Mouse (Mus musculus) heart, postnatal 10 days (tissue): ENCODE data around the gene Dlg1. TPM values are rescaled to one million over a fixed set of nuclear protein-coding genes. Genes with fewer than 3 reads are reported as not detected.
A peak's percentile ranks its signal among the peaks of the same experiment; 100 is the strongest.
"Not testable (repeated sequence)": the region's sequence is repeated elsewhere in the genome, so short reads cannot be mapped to it uniquely, and the experiment has no call there.

Experiments used
- DNase-seq, 2 experiments: peaks; one replicate each; pipeline ENCODE4 v3.0.0; 2021
- intact Hi-C: fragments of 180-260 bp; cut with DNase I; formaldehyde crosslinking; loops from one replicate; pipeline ENCODE4 v1.15.1; 2025
- total RNA-seq, 2 experiments: library from RNA; stranded (reverse); gene quantifications; 2 replicates each; pipeline ENCODE4 v1.2.3; 2021

Dlg1 gene
- total RNA-seq, 2 experiments from 2014 or later, result 39.5 to 41.6 TPM

DNA sequence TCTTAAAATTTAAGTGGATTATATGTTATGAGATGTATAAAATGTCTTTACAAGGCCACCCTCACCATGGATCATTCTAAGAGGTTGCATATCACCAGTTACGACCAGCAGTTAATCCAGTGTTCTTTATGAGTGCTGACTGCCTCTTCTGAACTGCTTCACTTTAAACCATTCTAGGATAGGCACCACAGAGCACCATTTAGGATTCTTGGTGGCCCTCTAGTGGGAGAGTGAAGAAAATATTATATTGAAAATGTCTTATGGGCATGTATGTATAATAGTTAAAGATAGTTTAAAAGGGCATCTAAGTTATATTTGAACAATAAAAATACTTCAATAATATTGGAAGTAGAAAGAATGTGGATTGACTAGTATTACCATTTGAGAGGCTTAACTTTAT lies 60.9 kb downstream of the Dlg1 start:
- intact Hi-C loops, result loop anchor here (1.0 kb wide), 1 partner anchor 266 kb away; no protein-coding TSS in a partner anchor
- peak; percentile 31 to 32 for DNase-seq

DNA sequence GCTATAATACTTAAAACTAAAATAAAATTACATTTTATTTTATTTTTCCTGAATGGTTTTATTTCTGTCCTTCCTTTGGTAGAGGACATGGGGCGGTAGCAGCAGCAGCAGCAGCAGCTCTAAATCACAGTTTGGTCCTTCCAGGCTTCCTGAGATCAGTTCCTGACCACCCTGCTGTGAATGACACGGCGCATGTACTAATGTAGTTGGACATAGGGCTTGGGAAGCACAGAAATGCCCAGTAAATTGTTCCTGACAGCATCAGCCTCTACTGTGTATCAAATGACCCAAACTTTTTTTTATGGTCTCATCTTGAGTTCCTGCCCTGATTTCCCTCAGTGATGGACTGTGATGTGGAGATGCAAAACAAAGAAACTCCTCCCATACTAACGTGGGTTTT lies 61.6 kb downstream of the Dlg1 start:
- no peak for DNase-seq
- intact Hi-C loops, result loop anchor here (1.0 kb wide), 1 partner anchor 267 kb away; no protein-coding TSS in a partner anchor

DNA sequence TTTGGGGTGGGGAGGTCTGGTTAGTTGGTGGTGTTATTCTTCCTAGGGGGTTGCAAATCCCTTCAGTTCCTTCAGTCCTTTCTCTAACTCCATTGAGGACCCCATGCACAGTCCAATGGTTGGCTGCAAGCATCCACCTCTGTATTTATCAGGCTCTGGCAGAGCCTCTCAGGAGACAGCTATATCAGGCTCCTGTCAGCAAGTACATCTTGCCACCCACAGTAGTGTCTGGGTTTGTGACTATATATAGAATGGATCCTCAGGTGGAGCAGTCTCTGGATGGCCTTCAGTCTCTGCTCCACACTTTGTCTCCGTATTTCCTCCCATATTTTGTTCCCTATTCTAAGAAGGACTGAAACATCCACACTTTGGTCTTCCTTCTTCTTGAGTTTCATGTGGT lies 67.7 kb downstream of the Dlg1 start:
- intact Hi-C loops, DNase-seq: not testable (repeated sequence)

DNA sequence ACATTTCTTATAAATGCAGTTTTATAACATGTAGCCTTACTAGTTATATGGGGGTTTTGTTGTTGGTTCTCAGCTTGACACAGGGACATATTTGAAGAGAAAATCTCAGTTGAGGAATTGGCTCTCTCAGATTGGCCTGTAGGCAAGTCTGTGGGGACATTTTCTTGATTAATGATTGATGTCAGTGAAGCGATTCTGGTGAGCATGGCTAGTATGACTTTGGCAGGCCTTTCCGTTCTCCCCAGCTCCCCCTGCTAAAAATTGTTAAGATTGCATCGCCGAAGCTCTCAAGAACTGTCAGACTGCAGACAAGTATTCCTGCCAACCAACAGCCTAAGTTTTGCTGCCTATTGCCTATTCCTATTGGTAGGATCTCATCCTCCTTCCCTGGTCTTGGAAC lies 73.8 kb downstream of the Dlg1 start:
- DNase-seq, result no peak
- intact Hi-C loops, result no loop called here

DNA sequence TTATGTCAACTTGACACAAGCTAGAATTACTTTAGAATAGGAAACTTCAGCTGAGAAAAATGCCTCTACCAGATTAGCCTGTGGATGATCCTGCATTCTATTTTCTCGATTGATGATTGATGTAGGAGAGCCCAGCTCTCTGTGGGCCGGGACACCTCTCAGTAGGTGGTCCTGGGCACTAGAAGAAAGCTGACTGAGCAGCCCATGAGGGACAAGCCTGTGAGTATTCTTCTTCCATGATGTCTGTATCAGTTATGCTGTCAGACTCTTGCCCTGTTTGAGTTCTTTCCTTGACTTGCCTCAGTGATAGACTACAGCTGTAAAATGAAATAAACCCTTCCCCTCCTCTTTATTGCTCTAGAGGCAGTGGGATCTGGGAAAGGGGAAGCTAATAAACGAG lies 74.5 kb downstream of the Dlg1 start:
- no peak for DNase-seq
- intact Hi-C loops, result no loop called here

DNA sequence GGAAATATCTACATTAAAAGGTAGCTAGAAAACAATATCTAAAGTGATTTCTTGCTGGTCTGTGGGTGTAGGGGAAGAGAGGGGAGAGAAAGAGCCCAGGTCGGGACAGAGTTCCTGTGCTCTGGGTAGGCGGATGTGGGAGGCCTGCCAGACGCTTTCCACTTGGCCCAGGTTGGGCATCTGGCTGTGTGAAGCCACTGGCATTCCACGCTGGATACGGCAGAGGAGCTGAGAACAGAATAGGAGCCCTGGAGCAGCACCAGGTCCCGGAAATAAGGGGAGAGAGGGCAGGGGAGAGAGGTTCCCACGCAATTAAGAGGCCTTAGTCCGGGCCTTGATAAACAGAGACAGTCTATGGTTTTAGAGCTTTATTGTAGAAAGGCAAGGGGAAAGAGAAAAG lies 77.0 kb downstream of the Dlg1 start:
- peak; percentile 71 to 72 for DNase-seq
- intact Hi-C loops, result no loop called here

DNA sequence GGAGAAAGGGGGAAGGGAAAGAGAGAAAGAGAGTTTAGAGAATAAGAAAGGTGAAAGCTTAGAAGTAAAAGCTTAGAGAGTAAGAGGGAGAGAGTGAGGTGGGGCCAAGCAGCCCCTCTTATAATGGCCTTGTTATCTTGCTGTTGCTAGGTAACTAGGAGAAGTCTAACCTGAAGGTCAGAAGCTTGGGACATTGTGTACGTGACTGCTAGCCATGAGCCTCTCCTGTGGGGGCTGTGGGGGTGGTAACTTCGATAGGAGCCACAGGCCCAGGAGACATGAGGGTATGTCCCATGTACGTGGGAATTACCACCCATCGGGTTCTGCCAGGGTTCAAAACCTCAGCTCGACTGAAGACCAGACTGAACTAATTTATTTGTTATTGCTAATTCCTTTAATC lies 77.5 kb downstream of the Dlg1 start:
- peak; percentile 14 to 32 for DNase-seq
- intact Hi-C loops, result no loop called here

DNA sequence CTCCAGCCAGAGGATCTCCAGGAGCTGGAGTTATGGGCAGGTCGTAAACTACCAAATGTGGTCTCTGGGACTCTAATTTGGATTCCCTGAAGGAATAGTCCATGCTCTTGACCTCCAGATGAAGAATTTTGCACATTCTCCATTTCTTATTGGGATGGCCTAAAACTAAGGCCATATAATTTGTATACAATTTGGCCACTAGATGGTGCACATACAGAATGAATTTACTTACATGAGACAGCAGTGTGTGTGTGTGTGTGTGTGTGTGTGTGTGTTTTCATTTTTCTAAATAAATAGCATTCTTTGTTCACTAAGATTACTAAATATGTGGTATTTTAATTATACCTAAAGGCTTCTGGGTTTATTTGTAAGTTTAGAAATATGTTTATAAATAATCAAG lies 87.3 kb downstream of the Dlg1 start:
- intact Hi-C loops, result no loop called here
- DNase-seq, result peak in 1 of 2 experiments; percentile 52

DNA sequence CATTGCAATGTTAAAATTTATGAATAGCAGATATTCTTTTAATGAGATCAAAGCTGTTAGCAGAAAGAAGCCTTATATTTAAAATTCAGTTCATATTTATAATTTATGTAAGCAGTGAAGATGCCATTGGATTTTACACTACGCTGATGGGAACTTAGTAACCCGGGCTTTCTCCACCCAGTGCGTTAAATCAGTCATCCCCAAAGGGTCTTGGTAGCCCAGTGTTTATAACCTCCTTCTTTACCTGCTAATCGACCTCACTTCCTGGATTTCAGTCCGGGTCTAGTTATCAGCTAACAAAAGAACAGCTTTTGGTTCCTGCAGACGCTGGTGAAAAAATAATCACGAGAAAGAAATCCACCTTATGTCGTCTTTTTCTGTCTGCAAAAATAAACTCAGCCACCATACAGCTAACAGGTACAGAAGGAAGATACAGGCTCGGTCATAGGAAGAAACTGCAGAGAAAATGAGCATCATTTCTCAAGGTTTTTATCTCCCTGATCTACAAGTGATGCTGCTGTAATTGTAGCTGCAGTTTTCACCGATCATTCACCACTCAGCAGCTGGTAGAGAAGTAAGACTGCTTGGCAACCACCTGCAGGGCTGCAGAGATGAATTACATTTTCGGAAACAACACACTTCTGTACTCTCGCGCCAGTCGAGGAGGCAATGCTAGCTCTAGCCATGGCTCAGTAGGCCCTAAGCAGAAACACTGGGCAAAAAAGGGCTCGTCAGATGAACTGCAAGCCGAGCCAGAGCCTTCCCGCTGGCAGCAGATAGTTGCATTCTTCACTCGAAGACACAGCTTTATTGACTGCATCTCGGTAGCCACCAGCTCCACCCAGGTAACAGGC lies 91.2 kb downstream of the Dlg1 start:
- DNase-seq, result peak in 1 of 2 experiments; percentile 14
- intact Hi-C loops, result no loop called here

DNA sequence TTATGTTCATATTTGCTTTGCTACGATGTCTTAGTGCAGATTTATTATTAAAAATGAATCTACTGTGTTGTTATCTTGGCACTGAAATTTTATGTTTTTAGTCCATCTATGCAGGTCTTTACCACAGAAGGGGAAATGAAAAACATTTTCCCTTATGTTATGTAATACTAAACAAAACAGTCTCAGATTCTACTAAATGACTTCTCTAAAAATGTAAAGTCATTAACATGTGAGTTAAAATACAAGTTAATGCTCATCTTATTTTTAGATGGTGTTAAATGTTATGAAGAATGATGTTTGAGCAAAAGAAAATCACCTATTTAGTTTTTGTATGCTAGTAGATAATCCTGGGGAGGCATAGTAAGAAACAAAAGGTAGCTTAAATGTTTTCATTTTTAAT lies 91.8 kb downstream of the Dlg1 start:
- DNase-seq, result no peak
- intact Hi-C loops, result no loop called here

DNA sequence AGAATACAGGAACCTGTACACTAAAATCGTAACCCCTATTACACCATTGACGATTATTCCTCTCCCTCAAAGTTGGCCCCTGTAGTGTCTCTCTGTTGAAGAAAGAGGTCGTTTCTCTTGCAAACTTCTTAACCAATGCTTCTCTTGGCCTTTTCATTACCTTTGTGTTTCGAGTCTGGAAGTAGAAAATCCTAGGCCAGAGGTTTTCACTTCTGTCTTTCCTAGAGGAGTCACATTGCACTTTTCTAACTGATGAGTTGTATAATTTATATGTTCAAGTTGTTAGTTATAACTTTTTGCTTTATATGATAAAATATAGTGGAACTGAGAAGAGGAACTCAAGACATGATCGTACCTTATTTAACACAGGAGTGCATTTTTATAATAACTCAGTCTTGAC lies 93.2 kb downstream of the Dlg1 start:
- intact Hi-C loops, result no loop called here
- DNase-seq, result no peak

DNA sequence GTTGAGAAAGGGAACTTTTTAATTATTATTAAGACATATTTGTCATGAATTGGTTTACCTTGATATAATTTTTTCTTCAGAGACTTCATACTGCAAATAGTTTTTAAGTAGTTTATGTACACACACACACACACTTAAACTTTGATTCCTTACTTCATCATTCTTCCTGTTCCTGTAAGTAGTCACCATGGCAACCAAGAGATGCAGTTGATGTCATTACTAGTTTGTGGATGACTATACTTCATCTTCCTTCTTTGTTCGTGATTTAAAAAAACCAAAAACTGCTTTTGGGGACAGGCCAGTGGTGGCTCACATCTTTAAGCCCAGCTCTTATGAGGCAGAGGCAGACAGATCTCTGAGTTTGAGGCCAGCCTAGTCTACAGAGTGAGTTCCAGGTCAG lies 94.4 kb downstream of the Dlg1 start:
- intact Hi-C loops, result no loop called here
- DNase-seq, result no peak

DNA sequence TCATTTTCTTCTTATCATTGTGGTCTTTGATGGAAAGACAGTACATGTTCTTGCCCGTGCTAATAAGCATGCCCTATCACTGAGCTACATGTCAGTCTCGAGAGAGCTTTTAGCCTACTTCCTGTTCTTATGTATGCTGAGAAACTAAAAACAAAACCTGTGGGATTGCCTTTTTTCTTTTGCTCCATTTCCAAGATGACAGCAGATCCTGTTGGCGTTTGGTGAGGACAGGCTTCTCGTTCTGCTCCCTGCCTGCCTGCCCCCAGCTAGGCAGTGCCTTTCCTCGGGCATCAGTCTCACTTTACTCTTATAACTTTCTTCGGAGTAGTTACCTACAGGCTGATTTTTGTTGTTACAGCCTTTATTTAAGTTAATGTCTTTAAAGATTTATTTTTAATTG lies 96.2 kb downstream of the Dlg1 start:
- DNase-seq, result no peak
- intact Hi-C loops, result no loop called here

DNA sequence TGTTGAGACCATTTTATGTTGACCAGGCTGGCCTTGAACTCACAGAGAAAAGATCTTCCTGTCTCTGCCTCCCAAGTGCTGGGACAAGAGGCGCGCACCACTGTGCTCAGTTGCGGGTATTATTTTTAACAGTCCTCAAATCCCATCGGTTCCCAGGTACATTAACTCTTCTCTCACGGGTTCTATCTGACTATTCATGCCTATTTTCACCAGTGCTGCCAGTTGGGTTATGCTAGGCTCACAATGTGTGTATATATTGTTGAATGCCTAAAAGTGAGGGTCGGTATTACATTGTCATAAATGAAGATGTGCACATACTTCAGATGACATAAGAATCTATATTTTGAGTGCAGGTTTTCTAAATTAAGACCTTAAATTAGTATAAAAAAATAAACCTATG lies 103.1 kb downstream of the Dlg1 start:
- intact Hi-C loops, result no loop called here
- DNase-seq, result no peak

DNA sequence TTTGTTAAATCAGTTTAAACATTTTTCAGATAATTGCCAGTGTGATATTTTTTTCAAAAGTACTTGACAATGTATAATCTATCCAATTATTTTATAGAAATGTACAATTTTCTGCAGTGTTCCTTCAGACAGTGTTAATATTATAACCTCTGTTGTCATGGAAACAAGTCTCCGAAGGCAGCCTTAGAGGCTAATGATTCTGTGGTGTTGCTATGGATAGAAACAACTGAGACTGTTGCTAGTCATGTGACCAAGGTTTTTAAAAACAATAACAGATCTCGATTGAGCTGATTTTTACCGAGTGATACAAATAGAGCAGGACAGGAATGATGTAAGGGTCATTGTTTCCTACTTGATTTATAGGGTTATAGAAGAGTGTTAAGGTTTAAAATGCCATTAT lies 103.5 kb downstream of the Dlg1 start:
- intact Hi-C loops, result no loop called here
- no peak for DNase-seq

DNA sequence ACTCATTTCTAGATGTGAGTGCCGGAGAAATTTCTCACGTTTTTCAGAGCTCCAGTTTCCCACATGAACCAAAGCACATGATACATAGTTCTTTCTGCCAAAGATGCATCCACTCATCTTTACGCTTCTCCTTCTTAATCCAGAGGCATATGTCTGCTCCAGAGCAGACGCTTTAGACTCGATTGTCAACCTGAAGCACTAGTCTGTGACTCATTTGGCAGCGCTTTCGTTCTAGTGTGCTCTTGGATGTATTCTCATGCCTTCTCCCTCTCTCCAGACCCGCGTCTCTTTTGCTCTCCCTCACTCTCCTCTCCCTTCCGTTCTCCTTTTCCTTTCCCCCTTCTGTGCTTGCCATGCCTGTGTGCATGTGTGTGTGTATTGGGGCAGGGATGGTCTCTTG lies 112.7 kb downstream of the Dlg1 start:
- no peak for DNase-seq
- intact Hi-C loops, result no loop called here

DNA sequence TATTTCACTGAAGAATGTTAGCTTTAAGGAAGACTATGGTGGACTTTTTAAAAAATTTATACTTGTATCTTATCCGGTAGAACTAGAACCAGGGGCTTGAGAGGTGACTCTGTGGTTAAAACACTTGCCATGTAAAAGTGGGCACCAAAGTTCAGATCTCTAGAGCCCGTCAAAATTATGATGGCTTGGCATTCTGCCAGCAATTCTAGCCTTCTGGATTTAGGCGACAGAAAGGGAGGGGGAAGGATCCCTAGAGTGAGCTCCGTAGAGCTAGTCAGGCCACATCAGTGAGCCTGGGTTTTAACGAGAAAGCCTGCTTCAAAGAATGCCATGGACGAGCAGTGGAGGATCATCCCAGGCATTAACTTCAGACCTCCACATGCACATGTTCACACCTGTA lies 117.8 kb downstream of the Dlg1 start:
- intact Hi-C loops, result no loop called here
- peak in 1 of 2 experiments; percentile 21 for DNase-seq

DNA sequence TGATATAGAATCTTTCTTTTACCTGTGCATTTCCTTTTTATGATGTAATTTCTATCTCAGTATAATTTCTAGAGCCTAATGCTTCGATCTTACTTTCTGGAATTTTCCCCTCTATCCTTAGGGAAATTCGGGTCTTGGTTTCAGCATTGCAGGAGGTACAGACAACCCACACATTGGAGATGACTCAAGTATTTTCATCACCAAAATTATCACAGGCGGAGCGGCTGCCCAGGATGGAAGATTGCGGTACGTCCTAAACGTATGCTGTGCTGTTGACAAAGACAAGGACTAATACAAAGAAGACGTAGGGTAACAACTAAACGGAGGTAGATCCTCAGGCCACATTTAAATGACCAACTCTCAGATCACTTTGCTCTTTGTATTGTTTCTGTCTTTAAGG lies 126.8 kb downstream of the Dlg1 start:
- intact Hi-C loops, result no loop called here
- DNase-seq, result no peak

DNA sequence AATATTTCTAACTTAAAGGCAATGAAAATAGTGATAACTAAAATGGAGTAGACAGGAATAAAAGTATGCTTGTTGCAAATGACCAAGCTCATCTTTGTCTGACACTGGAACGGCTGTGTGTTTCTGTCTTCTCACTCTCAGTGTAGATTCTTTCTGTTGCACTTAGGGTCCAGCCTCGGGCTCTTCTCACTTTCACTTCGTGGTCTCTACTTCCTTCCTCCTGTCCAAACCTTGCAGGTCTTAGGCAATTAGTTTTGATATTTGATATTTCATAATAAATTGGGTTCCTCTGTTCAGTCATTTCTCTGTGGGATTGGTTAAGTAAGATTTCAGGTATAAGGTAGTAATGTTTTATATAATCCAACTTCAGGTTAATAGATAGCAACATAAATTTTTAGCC lies 140.4 kb downstream of the Dlg1 start:
- DNase-seq, result no peak
- intact Hi-C loops, result no loop called here

DNA sequence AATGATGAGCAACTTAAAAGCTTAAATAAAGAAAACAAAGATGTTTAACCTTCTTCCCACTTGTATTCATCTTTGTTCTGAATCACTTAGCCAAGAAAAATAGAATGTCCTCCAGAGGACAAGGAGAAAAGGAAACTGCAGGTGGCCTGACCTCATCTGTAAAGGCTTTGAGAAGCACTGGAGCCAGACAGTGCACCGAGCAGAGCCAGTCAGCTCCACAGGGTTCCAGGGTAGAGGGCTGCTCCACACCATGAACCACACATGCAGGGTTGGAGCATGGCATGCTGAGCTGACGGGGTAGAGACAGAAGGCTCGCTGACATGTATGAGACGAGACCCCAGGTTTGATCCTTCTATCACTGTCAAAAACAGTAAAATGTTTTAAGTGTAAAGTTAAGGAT lies 162.8 kb downstream of the Dlg1 start:
- intact Hi-C loops, result no loop called here
- no peak for DNase-seq

DNA sequence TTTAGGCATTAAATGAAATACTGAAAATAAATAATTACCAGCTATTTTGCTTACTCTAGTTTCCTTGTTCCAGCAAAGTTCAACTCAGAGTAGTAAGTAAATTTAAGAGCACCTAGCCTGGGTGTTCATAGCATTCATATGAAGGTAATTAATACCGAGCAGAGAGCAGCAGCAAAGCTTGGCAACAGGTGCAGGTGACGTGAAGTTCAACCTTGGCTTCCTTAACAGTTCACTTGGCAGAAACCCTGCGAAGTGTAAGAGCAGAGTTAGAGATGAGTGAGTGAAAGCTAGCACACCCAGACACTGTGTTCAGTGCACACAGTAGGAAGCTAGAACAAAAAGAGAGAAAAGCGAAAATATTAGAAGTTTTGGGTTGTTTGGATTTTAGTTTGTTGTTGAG lies 167.5 kb downstream of the Dlg1 start:
- intact Hi-C loops, result no loop called here

DNA sequence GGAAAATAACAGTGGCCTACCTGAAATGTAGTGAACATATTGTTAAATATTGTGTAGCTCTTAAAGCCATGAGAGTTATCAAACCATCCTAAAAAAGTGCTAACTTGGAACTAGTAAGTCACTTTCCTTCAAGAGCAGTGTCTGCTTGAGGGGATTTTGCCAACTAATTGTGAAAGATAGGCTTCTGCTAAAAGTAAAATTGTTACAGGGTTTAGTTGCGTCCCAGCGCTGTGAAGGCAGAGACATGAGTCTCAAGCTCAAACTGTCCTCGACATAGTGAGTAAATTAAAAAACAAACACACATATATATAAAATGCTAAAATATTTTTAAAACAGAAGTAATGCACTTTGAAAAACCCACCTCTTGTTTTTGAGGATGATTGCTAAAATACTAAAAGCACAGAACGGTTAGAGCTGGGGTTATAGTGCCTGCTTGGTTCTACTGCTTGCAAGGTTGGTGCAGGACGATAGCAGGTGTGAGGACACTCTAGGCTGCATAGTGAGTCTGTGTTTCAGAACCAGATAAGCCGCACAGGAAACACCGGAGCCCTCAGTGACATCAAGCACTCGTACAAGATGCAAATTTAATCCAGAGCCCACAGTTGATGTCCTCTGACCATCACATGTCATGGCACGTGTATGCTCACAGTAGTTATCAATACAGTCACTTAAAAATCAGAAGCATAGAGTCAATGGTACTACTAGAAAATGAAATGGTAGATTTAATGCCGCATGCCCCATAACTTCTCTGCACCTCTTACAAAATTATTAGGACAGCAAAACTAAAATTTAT lies 169.6 kb downstream of the Dlg1 start:
- DNase-seq, result no peak
- intact Hi-C loops, result no loop called here

More for the DNA sequence above, 167.5 kb downstream of the Dlg1 start:
- DNase-seq, result peak in 1 of 2 experiments; percentile 11
